Comparison of ENCODE assay signal across 11 mouse cellular contexts in the genomic region with DNA sequence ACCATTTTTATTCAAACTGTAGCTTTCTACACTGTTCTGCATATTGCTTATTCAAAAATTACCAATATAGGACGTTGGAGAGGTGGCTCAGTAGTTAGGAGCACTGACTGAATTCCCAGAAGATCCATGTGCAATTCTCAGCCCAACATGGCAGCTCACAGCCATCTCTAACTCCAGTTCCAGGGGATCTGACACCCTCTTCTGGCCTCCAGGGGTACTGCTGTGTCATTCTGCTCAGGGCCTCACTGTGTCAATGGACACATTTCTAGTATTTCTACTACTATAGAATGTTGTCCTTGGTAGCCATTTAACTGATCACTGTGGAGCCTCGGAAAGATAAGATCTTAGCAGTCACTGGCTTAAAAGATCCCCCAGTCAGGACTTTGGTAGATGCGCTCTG. TPM values are rescaled to one million over a fixed set of nuclear protein-coding genes. Genes with fewer than 3 reads are reported as not detected.
DNase-seq lines count a peak whose midpoint lies in the region; ATAC-seq and TF ChIP-seq lines count a peak whose summit lies in the region.
"Had no signal": no experiment of that assay in that cellular context is flagged by ENCODE, and none has a peak within 500 bp of the region (broad histone marks: within the 10 kb centered on the region; RNA-seq: fewer than 3 reads in every experiment).

No protein-coding gene starts in this region.

- TF ChIP-seq CTCF in MEL (IDR thresholded peaks at IDR 0.05 in 2 of 3, conservative IDR thresholded peaks at IDR 0.05 in 1 of 3; ENCODE audit: control insufficient read depth in 1 of 3, insufficient read depth in 1 of 3, low read depth in 2 of 3, low read length in 3 of 3, poor library complexity in 1 of 3, severe bottlenecking in 1 of 3), result peak; percentile 76 to 96 (median 90)
- peak; percentile 71 for TF ChIP-seq CTCF in liver, embryonic 14.5 days (IDR thresholded peaks at IDR 0.05; ENCODE audit: low read depth)

- no peak overlapping the region for H3K27ac ChIP-seq in kidney, embryonic 16.5 days (ENCODE audit: low read length)
- H3K27ac ChIP-seq in MEL (ENCODE audit: control insufficient read depth, low read depth, low read length), result no peak overlapping the region
- no peak overlapping the region for H3K27ac ChIP-seq in liver, embryonic 14.5 days
- H3K27ac ChIP-seq: heart, embryonic 15.5 days had no signal

- H3K4me2 ChIP-seq in kidney, embryonic 16.5 days (replicated peaks; ENCODE audit: low read depth, low read length), result no peak overlapping the region
- no peak overlapping the region for H3K4me2 ChIP-seq in liver, embryonic 14.5 days (ENCODE audit: low read depth)
- H3K4me2 ChIP-seq: heart, embryonic 15.5 days had no signal

- ATAC-seq in kidney, embryonic 16.5 days (ENCODE audit: low FRiP score, low TSS enrichment), result no peak
- no peak for ATAC-seq in liver, embryonic 14.5 days (ENCODE audit: insufficient read depth)
- ATAC-seq: forebrain, embryonic 14.5 days had no signal

- no peaks in the 10 kb centered on the region for H3K9me3 ChIP-seq in kidney, embryonic 16.5 days (ENCODE audit: low read length)
- no peaks in the 10 kb centered on the region for H3K9me3 ChIP-seq in MEL (replicated peaks; ENCODE audit: insufficient read depth, low read length)
- no peaks in the 10 kb centered on the region for H3K9me3 ChIP-seq in liver, embryonic 14.5 days (ENCODE audit: control insufficient read depth, low read length)
- H3K9me3 ChIP-seq: heart, embryonic 15.5 days had no signal

- no peak for TF ChIP-seq EP300 in MEL (IDR thresholded peaks at IDR 0.05; ENCODE audit: low read depth in 1 of 2, low read length in 2 of 2)
- TF ChIP-seq EP300 in liver, embryonic 14.5 days (IDR thresholded peaks at IDR 0.05; ENCODE audit: low read depth), result no peak

- no peak overlapping the region for H3K4me3 ChIP-seq in kidney, embryonic 16.5 days (ENCODE audit: low read length)
- no peak overlapping the region for H3K4me3 ChIP-seq in MEL (ENCODE audit: control insufficient read depth in 1 of 2, insufficient read depth in 1 of 2, low read depth in 2 of 2, low read length in 2 of 2)
- no peak overlapping the region for H3K4me3 ChIP-seq in liver, embryonic 14.5 days (ENCODE audit: insufficient read depth in 1 of 2, low read depth in 2 of 2, low read length in 2 of 2)
- H3K4me3 ChIP-seq: heart, embryonic 15.5 days had no signal

- TF ChIP-seq RAD21 in MEL (IDR thresholded peaks at IDR 0.05; ENCODE audit: low read depth, low read length), result peak; percentile 83

- TF ChIP-seq POLR2A in MEL (IDR thresholded peaks at IDR 0.05; ENCODE audit: control insufficient read depth in 1 of 2, insufficient read depth in 1 of 2, low read depth in 1 of 2, low read length in 2 of 2, poor library complexity in 1 of 2), result no peak

- no peaks in the 10 kb centered on the region; the same call in 1 of the 2 replicates for H3K79me2 ChIP-seq in MEL (ENCODE audit: control insufficient read depth, insufficient read depth, low read length, poor library complexity)

- H3K4me1 ChIP-seq in kidney, embryonic 16.5 days (ENCODE audit: insufficient read depth, low read length), result peaks cover 6% of the 10 kb centered on the region
- H3K4me1 ChIP-seq in MEL (ENCODE audit: control insufficient read depth in 1 of 2, insufficient read depth in 2 of 2, low read length in 2 of 2), result peaks cover 20 to 41% of the 10 kb centered on the region in 2 experiments
- H3K4me1 ChIP-seq in liver, embryonic 14.5 days (replicated peaks; ENCODE audit: control insufficient read depth in 2 of 2, insufficient read depth in 2 of 2, low read length in 1 of 2), result peaks cover 20 to 26% of the 10 kb centered on the region in 2 experiments

- peaks cover 4% of the 10 kb centered on the region; the same call in 1 of the 2 replicates for H3K36me3 ChIP-seq in kidney, embryonic 16.5 days (ENCODE audit: insufficient read depth, low read length)
- peaks cover 0 to 33% of the 10 kb centered on the region in 2 experiments; a peak in 2 of 4 replicates for H3K36me3 ChIP-seq in MEL (ENCODE audit: control insufficient read depth in 1 of 2, insufficient read depth in 2 of 2, low read length in 2 of 2)
- no peaks in the 10 kb centered on the region for H3K36me3 ChIP-seq in liver, embryonic 14.5 days (replicated peaks; ENCODE audit: control insufficient read depth, insufficient read depth, low read depth)
- H3K36me3 ChIP-seq: heart, embryonic 15.5 days had no signal

- peak; percentile 55 for DNase-seq in kidney, adult 9 months
- DNase-seq in CD4-positive, CD25-positive, alpha-beta regulatory T cell, adult 2 months (ENCODE audit: low read depth, low spot score), result peak; percentile 48
- peak; percentile 80 for DNase-seq in MEL (ENCODE audit: low read depth, low spot score)
- DNase-seq in liver, embryonic 14.5 days (ENCODE audit: low read depth in 3 of 3, low spot score in 3 of 3), result no peak
- no peak for DNase-seq in cerebellum, adult 9-10 months
- DNase-seq in right cerebral cortex, postnatal 10 days (ENCODE audit: low spot score in 2 of 2), result no peak
- DNase-seq in retina, postnatal 1 day, result no peak
- DNase-seq: layer of hippocampus, adult 9-11 months had no signal

- no peaks in the 10 kb centered on the region for H3K27me3 ChIP-seq in kidney, embryonic 16.5 days (ENCODE audit: insufficient read depth, low read length)
- H3K27me3 ChIP-seq in MEL (ENCODE audit: control insufficient read depth in 1 of 2, insufficient read depth in 2 of 2, low read length in 2 of 2), result no peaks in the 10 kb centered on the region
- H3K27me3 ChIP-seq in liver, embryonic 14.5 days (ENCODE audit: control insufficient read depth, insufficient read depth, low read length), result no peaks in the 10 kb centered on the region
- H3K27me3 ChIP-seq: heart, embryonic 15.5 days had no signal

- 67% methylated on average over 3 of the region's 3 CpGs for WGBS in kidney, embryonic 16.5 days
- 56% methylated on average over 3 of the region's 3 CpGs for WGBS in liver, embryonic 14.5 days (ENCODE audit: insufficient replicate concordance)

- no peak overlapping the region for H3K9ac ChIP-seq in kidney, embryonic 16.5 days (replicated peaks; ENCODE audit: low read length)
- no peak overlapping the region for H3K9ac ChIP-seq in MEL (ENCODE audit: control insufficient read depth, low read depth, low read length, poor library complexity, severe bottlenecking)
- no peak overlapping the region for H3K9ac ChIP-seq in liver, embryonic 14.5 days (replicated peaks)
- H3K9ac ChIP-seq: heart, embryonic 15.5 days had no signal

TF ChIP-seq in MEL, 35 proteins besides CTCF, POLR2A, EP300 and RAD21 (continues in another document):
- TF ChIP-seq GABPA (IDR thresholded peaks at IDR 0.05; ENCODE audit: low read depth, low read length) (no peak), SMC3 (IDR thresholded peaks at IDR 0.05; ENCODE audit: low read depth, low read length) (peak; percentile 83), ETS1 (IDR thresholded peaks at IDR 0.05; ENCODE audit: low read depth, low read length) (no peak), GATA1 (IDR thresholded peaks at IDR 0.05; ENCODE audit: low read depth, low read length) (0 out of 2 replicates have a peak, but pooled peaks have one; percentile 27), USF1 (IDR thresholded peaks at IDR 0.05; ENCODE audit: low read depth, low read length) (no peak), TBP (IDR thresholded peaks at IDR 0.05; ENCODE audit: low read depth, low read length) (0 out of 2 replicates have a peak, but pooled peaks have one; percentile 11), NRF1 (IDR thresholded peaks at IDR 0.05; ENCODE audit: insufficient read depth, low read depth, low read length, poor library complexity, severe bottlenecking) (no peak), NELFE (IDR thresholded peaks at IDR 0.05; ENCODE audit: low read depth, low read length) (no peak), CHD2 (IDR thresholded peaks at IDR 0.05; ENCODE audit: low read length) (no peak), ZC3H11A (IDR thresholded peaks at IDR 0.05; ENCODE audit: low read depth, low read length) (peak; percentile 69), TAL1 (IDR thresholded peaks at IDR 0.05; ENCODE audit: low read length) (no peak), ZKSCAN1 (IDR thresholded peaks at IDR 0.05; ENCODE audit: low read depth, low read length) (no peak), HCFC1 (IDR thresholded peaks at IDR 0.05; ENCODE audit: low read depth, low read length) (no peak), POLR2AphosphoS2 (IDR thresholded peaks at IDR 0.05; ENCODE audit: low read length) (no peak)

RNA-seq across cellular contexts. Expression of gene Med17, which starts 5.7 kb away (rescaled TPM):
- 29.6 and 37.0 TPM in 2 replicates for polyA plus RNA-seq in kidney, embryonic 16.5 days (2015; fragmentation: Nextera tagmentation; extraction: Ambion mirVana)
- 167 and 175 TPM in 2 replicates for total RNA-seq in MEL (2012; rRNA removed)
- polyA plus RNA-seq in MEL (2012; ENCODE audit: insufficient read depth in 1 of 2, insufficient read length in 2 of 2, low read depth in 1 of 2, low replicate concordance in 2 of 2, missing spikeins in 1 of 2), result 100 to 1,000 TPM; 185 to 478 TPM
- 9.6 and 15.0 TPM in 2 replicates for polyA plus RNA-seq in liver, embryonic 14.5 days (2012; rRNA removed)
- polyA plus RNA-seq in liver, embryonic 14.5 days (2014; fragmentation: Nextera tagmentation; extraction: Ambion mirVana), result 15.8 and 17.2 TPM in 2 replicates

RNA-seq across cellular contexts. Expression of gene Taf1d, which starts 20.6 kb away (rescaled TPM):
- 67.1 and 80.0 TPM in 2 replicates for polyA plus RNA-seq in kidney, embryonic 16.5 days (2015; fragmentation: Nextera tagmentation; extraction: Ambion mirVana)
- 688 and 860 TPM in 2 replicates for total RNA-seq in MEL (2012; rRNA removed)
- 100 to 1,000 TPM; 298 to 548 TPM for polyA plus RNA-seq in MEL (2012; ENCODE audit: insufficient read depth in 1 of 2, insufficient read length in 2 of 2, low read depth in 1 of 2, low replicate concordance in 2 of 2, missing spikeins in 1 of 2)
- 33.8 and 57.4 TPM in 2 replicates for polyA plus RNA-seq in liver, embryonic 14.5 days (2012; rRNA removed)
- 29.6 TPM in 2 replicates for polyA plus RNA-seq in liver, embryonic 14.5 days (2014; fragmentation: Nextera tagmentation; extraction: Ambion mirVana)

RNA-seq across cellular contexts. Expression of gene 4931406C07Rik, which starts 20.8 kb away (rescaled TPM):
- polyA plus RNA-seq in kidney, embryonic 16.5 days (2015; fragmentation: Nextera tagmentation; extraction: Ambion mirVana), result 26.8 and 29.4 TPM in 2 replicates
- total RNA-seq in MEL (2012; rRNA removed), result 10.4 and 12.8 TPM in 2 replicates
- polyA plus RNA-seq in MEL (2012; ENCODE audit: insufficient read depth in 1 of 2, insufficient read length in 2 of 2, low read depth in 1 of 2, low replicate concordance in 2 of 2, missing spikeins in 1 of 2), result 10 to 100 TPM; 31.8 to 56.2 TPM
- polyA plus RNA-seq in liver, embryonic 14.5 days (2012; rRNA removed), result 4.0 and 5.9 TPM in 2 replicates
- 2.3 and 2.7 TPM in 2 replicates for polyA plus RNA-seq in liver, embryonic 14.5 days (2014; fragmentation: Nextera tagmentation; extraction: Ambion mirVana)

RNA-seq across cellular contexts. Expression of gene Vstm5, which starts 46.6 kb away (rescaled TPM):
- polyA plus RNA-seq in kidney, embryonic 16.5 days (2015; fragmentation: Nextera tagmentation; extraction: Ambion mirVana), result 7.9 and 8.7 TPM in 2 replicates
- total RNA-seq in MEL (2012; rRNA removed), result 18.0 and 27.0 TPM in 2 replicates
- polyA plus RNA-seq in MEL (2012; ENCODE audit: insufficient read depth in 1 of 2, insufficient read length in 2 of 2, low read depth in 1 of 2, low replicate concordance in 2 of 2, missing spikeins in 1 of 2), result 10 to 100 TPM in 1 of 2 experiments, not detected in 1; 23.5 TPM
- 0.22 and 0.27 TPM in 2 replicates for polyA plus RNA-seq in liver, embryonic 14.5 days (2012; rRNA removed)
- polyA plus RNA-seq in liver, embryonic 14.5 days (2014; fragmentation: Nextera tagmentation; extraction: Ambion mirVana), result 0.06 and 0.29 TPM in 2 replicates

Comparison
In these comparisons a context has a peak if more than half of its experiments do, and no peak if none do; other contexts are left out.
1. DNase-seq: peak in kidney, adult 9 months (single experiment), CD4-positive, CD25-positive, alpha-beta regulatory T cell, adult 2 months (single experiment) and MEL (single experiment); none in liver, embryonic 14.5 days (0 of 3), cerebellum, adult 9-10 months (single experiment), right cerebral cortex, postnatal 10 days (0 of 2) and retina, postnatal 1 day (single experiment).